Mouse (Mus musculus) kidney, adult 11 months (tissue): ENCODE measurements around the gene B3gnt7.

Source experiments
- DNase-seq: peaks from one replicate; pipeline ENCODE4 v3.0.0; 2022

B3gnt7 gene

GRCm38 (mm10) chr1:86346851-86347715 lies 44.5 kb downstream of the B3gnt7 start:
- no peak for DNase-seq

GRCm38 (mm10) chr1:86347716-86348045 lies 45.0 kb downstream of the B3gnt7 start:
- no peak for DNase-seq

- no peak for DNase-seq
Measured at GRCm38 (mm10) chr1:86348083-86348482, 45.5 kb downstream of the B3gnt7 start.

GRCm38 (mm10) chr1:86348801-86349200 lies 46.2 kb downstream of the B3gnt7 start:
- DNase-seq: no peak

GRCm38 (mm10) chr1:86349201-86349600 lies 46.6 kb downstream of the B3gnt7 start:
- DNase-seq: no peak

GRCm38 (mm10) chr1:86349696-86350095 lies 47.1 kb downstream of the B3gnt7 start:
- DNase-seq: no peak

GRCm38 (mm10) chr1:86350576-86350975 lies 47.9 kb downstream of the B3gnt7 start:
- DNase-seq: no peak

GRCm38 (mm10) chr1:86354186-86354585 lies 51.6 kb downstream of the B3gnt7 start:
- DNase-seq: no peak
